Mouse (Mus musculus): ENCODE measurements around the gene Srgap3. TPM values are rescaled to one million over a fixed set of nuclear protein-coding genes. Genes with fewer than 3 reads are reported as not detected.

Srgap3 gene
- polyA plus RNA-seq, 1 experiment, result 7.1 TPM

DNA sequence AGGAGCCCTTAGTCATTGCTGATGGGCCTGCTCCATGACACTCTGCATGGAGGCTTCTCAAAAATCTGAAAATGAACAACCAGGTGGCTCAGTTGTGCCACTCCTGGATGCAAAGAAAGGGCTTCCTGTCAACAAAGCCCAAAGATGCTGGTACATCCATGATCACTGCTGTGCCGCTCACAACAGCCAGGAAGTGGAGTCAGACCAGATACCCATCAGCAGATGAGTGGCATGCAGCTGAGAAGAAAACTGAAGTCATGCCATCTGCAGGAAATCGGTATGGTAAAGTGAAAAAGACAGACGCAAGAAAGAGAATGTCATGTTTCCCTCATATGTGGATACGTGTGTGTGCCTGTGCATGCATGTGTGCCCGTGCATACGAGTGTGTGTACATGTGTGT is 20.3 kb upstream of the Srgap3 start:
- Histone ChIP-seq H3K4me3 (ENCODE audit: control insufficient read depth, low read depth, low read length) (no peak overlapping the region), H3K4me1 (ENCODE audit: control insufficient read depth, insufficient read depth, low read length) (no peaks in the 10 kb centered on the region), H3K27ac (ENCODE audit: control insufficient read depth, insufficient read depth, low read depth, low read length) (no peak overlapping the region), H3K36me3 (ENCODE audit: control insufficient read depth, insufficient read depth, low read length) (no peaks in the 10 kb centered on the region), H3K27me3 (ENCODE audit: control insufficient read depth, insufficient read depth, low read length) (no peaks in the 10 kb centered on the region)
- no peak for TF ChIP-seq CTCF (IDR thresholded peaks at IDR 0.05; ENCODE audit: control insufficient read depth, insufficient read depth, insufficient replicate concordance, low read depth, low read length)
- no peak for TF ChIP-seq POLR2A (IDR thresholded peaks at IDR 0.05; ENCODE audit: control insufficient read depth, low read depth, low read length)

DNA sequence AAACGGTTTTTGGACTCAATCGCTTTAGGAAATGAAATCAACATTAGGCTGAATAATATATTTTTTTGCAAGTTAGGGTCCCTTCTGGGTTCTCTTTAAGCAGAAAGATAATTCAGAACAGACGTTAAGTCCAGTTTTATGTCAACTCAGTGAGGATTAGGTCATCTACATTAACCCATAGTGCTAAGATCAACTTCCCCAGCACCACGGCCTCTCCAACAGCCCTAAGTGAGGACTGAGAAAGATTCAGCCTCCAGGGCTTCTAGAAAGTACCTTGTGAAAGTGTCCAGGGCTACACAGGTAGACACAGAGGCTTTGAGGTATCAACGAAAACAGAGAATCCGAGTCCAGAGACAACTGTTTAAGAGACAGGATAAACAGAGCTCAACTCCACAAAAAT is 11.3 kb upstream of the Srgap3 start:
- no peak for TF ChIP-seq POLR2A (IDR thresholded peaks at IDR 0.05; ENCODE audit: control insufficient read depth, low read depth, low read length)
- no peak for TF ChIP-seq CTCF (IDR thresholded peaks at IDR 0.05; ENCODE audit: control insufficient read depth, insufficient read depth, insufficient replicate concordance, low read depth, low read length)
- Histone ChIP-seq H3K36me3 (ENCODE audit: control insufficient read depth, insufficient read depth, low read length) (no peaks in the 10 kb centered on the region), H3K4me1 (ENCODE audit: control insufficient read depth, insufficient read depth, low read length) (no peaks in the 10 kb centered on the region), H3K4me3 (ENCODE audit: control insufficient read depth, low read depth, low read length) (no peak overlapping the region), H3K27me3 (ENCODE audit: control insufficient read depth, insufficient read depth, low read length) (no peaks in the 10 kb centered on the region), H3K27ac (ENCODE audit: control insufficient read depth, insufficient read depth, low read depth, low read length) (no peak overlapping the region)

- H3K27me3 ChIP-seq (ENCODE audit: control insufficient read depth, insufficient read depth, low read length), result no peaks in the 10 kb centered on the region
- no peak overlapping the region for H3K27ac ChIP-seq (ENCODE audit: control insufficient read depth, insufficient read depth, low read depth, low read length)
- no peaks in the 10 kb centered on the region for H3K36me3 ChIP-seq (ENCODE audit: control insufficient read depth, insufficient read depth, low read length)
- H3K4me1 ChIP-seq (ENCODE audit: control insufficient read depth, insufficient read depth, low read length), result no peaks in the 10 kb centered on the region
- H3K4me3 ChIP-seq (ENCODE audit: control insufficient read depth, low read depth, low read length), result no peak overlapping the region
- TF ChIP-seq CTCF (IDR thresholded peaks at IDR 0.05; ENCODE audit: control insufficient read depth, insufficient read depth, insufficient replicate concordance, low read depth, low read length) (no peak), POLR2A (IDR thresholded peaks at IDR 0.05; ENCODE audit: control insufficient read depth, low read depth, low read length) (no peak)
These were observed 10.7 kb upstream of the Srgap3 start for GRCm38 (mm10) chr6:112957583-112958280.

- TF ChIP-seq POLR2A (IDR thresholded peaks at IDR 0.05; ENCODE audit: control insufficient read depth, low read depth, low read length) (no peak), CTCF (IDR thresholded peaks at IDR 0.05; ENCODE audit: control insufficient read depth, insufficient read depth, insufficient replicate concordance, low read depth, low read length) (no peak)
These were observed 8.7 kb upstream of the Srgap3 start for GRCm38 (mm10) chr6:112955773-112956172.

DNA sequence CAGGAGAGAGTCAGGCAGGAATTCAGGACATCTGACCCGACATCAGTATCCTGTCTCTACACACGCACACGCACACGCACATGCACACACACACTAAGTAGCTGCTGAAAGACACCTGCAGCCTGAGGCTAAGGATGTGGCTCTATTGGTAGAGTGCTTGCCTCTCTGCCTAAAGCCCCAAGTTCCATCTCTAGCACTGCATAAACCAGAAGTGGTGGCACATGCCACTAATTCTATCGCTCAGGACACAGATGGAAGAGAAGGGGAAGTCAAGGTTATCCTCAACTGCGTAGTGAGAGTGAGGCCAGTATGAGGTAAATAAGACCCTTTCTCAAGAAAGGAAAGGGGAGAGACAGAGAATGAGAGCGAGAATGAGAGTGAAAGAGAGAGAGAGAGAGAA is 6.8 kb upstream of the Srgap3 start:
- Histone ChIP-seq H3K27me3 (ENCODE audit: control insufficient read depth, insufficient read depth, low read length) (no peaks in the 10 kb centered on the region), H3K4me3 (ENCODE audit: control insufficient read depth, low read depth, low read length) (no peak overlapping the region), H3K4me1 (ENCODE audit: control insufficient read depth, insufficient read depth, low read length) (no peaks in the 10 kb centered on the region), H3K27ac (ENCODE audit: control insufficient read depth, insufficient read depth, low read depth, low read length) (no peak overlapping the region), H3K36me3 (ENCODE audit: control insufficient read depth, insufficient read depth, low read length) (no peaks in the 10 kb centered on the region)
- TF ChIP-seq POLR2A (IDR thresholded peaks at IDR 0.05; ENCODE audit: control insufficient read depth, low read depth, low read length) (no peak), CTCF (IDR thresholded peaks at IDR 0.05; ENCODE audit: control insufficient read depth, insufficient read depth, insufficient replicate concordance, low read depth, low read length) (no peak)

More at GRCm38 (mm10) chr6:112955773-112956172, 8.7 kb upstream of the Srgap3 start:
- H3K4me1 ChIP-seq (ENCODE audit: control insufficient read depth, insufficient read depth, low read length), result no peaks in the 10 kb centered on the region
- H3K4me3 ChIP-seq (ENCODE audit: control insufficient read depth, low read depth, low read length), result no peak overlapping the region
- no peak overlapping the region for H3K27ac ChIP-seq (ENCODE audit: control insufficient read depth, insufficient read depth, low read depth, low read length)
- H3K27me3 ChIP-seq (ENCODE audit: control insufficient read depth, insufficient read depth, low read length), result no peaks in the 10 kb centered on the region
- H3K36me3 ChIP-seq (ENCODE audit: control insufficient read depth, insufficient read depth, low read length), result no peaks in the 10 kb centered on the region

- Histone ChIP-seq H3K27me3 (ENCODE audit: control insufficient read depth, insufficient read depth, low read length) (no peaks in the 10 kb centered on the region), H3K36me3 (ENCODE audit: control insufficient read depth, insufficient read depth, low read length) (no peaks in the 10 kb centered on the region), H3K4me1 (ENCODE audit: control insufficient read depth, insufficient read depth, low read length) (peaks cover 2% of the 10 kb centered on the region), H3K4me3 (ENCODE audit: control insufficient read depth, low read depth, low read length) (no peak overlapping the region), H3K27ac (ENCODE audit: control insufficient read depth, insufficient read depth, low read depth, low read length) (no peak overlapping the region)
- TF ChIP-seq POLR2A (IDR thresholded peaks at IDR 0.05; ENCODE audit: control insufficient read depth, low read depth, low read length), result no peak
These were observed 4.2 kb upstream of the Srgap3 start for GRCm38 (mm10) chr6:112951254-112951653.

DNA sequence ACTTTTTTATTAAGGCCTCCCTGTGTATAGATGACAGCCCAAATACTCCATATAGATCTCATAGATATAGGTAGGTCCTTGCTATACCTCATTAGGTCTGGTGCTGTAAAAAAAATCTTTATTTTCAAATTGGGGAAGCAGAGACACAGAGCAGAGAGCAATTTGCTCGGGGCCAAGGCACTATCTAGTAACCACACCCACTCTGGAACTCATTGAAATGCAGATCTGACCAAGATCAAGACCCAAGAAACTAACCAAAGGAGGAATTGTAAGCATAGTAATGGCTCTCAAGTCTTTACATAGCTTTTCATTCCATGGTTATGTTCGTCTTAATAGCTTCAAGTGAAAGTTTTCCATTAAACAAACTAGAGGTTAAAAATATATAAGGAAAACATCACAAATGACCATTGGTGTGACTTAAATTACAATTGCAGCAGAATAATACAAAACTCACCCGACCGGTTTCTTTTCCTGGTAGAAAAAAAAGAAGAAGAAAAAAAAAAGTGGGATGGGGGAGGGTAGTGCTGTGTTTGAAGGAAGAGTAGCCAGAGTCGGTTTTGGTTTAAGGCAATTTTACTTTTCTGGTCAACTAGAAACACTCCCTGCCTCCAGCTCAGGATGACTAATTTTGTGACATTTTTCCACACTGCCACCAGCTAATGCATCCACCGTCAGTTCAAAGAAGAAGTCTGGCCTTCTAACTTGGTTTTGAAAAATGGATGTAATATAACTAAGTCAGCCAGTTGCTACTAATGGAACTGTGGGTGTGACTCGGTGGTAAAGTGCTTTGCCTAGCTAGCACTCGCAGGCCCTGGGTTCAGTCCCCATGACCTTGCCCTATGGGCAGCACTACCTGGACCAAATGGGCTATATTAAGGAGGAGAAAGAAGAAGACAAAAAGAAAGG is 3.4 kb upstream of the Srgap3 start:
- no peak overlapping the region for H3K27ac ChIP-seq (ENCODE audit: control insufficient read depth, insufficient read depth, low read depth, low read length)
- no peaks in the 10 kb centered on the region for H3K27me3 ChIP-seq (ENCODE audit: control insufficient read depth, insufficient read depth, low read length)
- no peak overlapping the region for H3K4me3 ChIP-seq (ENCODE audit: control insufficient read depth, low read depth, low read length)
- H3K36me3 ChIP-seq (ENCODE audit: control insufficient read depth, insufficient read depth, low read length), result no peaks in the 10 kb centered on the region
- TF ChIP-seq CTCF (IDR thresholded peaks at IDR 0.05; ENCODE audit: control insufficient read depth, insufficient read depth, insufficient replicate concordance, low read depth, low read length) (no peak), POLR2A (IDR thresholded peaks at IDR 0.05; ENCODE audit: control insufficient read depth, low read depth, low read length) (no peak)
- peaks cover 2% of the 10 kb centered on the region for H3K4me1 ChIP-seq (ENCODE audit: control insufficient read depth, insufficient read depth, low read length)
